Mouse (Mus musculus) liver, embryonic 18 days (tissue): Measurements from ENCODE around the gene Cldn24. TPM values are rescaled to one million over a fixed set of nuclear protein-coding genes. Genes with fewer than 3 reads are reported as not detected.

Experiments
- polyA plus RNA-seq: library from polyadenylated mRNA; depleted of rRNA; stranded (reverse); fragments of >200 nt; gene quantifications from 2 replicates; pipeline ENCODE4 v1.2.3, GENCODE M21; 2012; rRNA removed

The Cldn24 gene
- polyA plus RNA-seq = not detected in 2 replicates

DNA sequence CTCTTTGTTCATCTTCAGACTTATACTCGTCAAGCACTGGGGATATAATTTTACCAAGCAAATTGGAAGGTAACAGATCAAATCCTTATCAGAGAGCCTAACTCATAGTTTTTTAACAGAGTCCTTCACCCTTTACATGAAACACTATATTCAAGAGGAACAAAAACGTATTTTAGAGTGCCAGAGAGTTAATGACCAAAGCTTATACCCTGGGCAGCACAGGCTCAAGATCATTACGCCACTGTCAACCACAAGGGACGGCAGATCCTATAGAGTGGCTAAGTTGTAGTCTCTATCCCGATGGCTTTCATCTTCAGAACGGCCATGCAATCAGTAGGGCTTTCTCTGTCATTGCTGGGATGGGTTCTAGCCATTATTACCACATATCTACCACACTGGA, at the start of gene Cldn24:
TSS of gene Cldn24 (plus strand) at position 301 of the 400 bp plus-strand sequence.

DNA sequence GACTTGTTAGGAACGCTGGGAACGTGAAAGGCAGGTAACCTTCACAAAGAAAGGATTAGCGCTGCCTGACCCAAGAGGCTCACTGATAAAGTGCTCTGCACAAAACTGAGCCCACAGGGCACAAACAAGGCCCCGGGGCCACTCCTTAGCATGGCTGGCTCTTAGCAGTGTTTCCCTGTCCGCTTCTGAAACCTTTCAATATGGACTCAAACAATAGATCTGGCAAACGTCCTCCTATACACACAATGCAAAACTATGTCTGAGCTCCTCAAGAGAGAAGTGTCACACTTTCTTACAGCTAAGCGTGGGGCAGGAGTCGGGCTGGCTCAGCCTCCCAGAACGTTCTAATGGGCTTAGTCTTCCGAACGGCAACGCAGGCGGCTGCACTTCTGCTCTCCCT, 2.2 kb downstream of the Cldn24 start, which contains the start of gene Cldn22:
TSS of gene Cldn22 (plus strand) at position 301 of the 400 bp plus-strand sequence.

Other genes starting within 250 kb of the Cldn24 start
- 13.2 and 15.1 TPM in 2 replicates for gene Ing2, start 146.6 kb upstream of the Cldn24 start, polyA plus RNA-seq
- 5.7 and 6.0 TPM in 2 replicates for gene Cdkn2aip, start 108.2 kb upstream of the Cldn24 start, polyA plus RNA-seq
- gene Cldn22, start 2.3 kb downstream of the Cldn24 start, polyA plus RNA-seq = not detected in 2 replicates
- 1.2 and 1.3 TPM in 2 replicates for gene Wwc2, start 168.8 kb downstream of the Cldn24 start, polyA plus RNA-seq